Mouse (Mus musculus) bone marrow, adult 2 months (tissue): ENCODE data around the gene Clec4n.

Experiments
- CTCF ChIP-seq: fragments of 200-500 bp; IDR thresholded peaks from 2 replicates; pipeline ENCODE4 v1.5.1; 2011; ENCODE audit warnings: low read length, control low read depth; ENCODE audit not compliant: control insufficient read depth, insufficient read depth
- POLR2A ChIP-seq: fragments of 200-500 bp; IDR thresholded peaks from 2 replicates; pipeline ENCODE4 v1.6.1; 2011; ENCODE audit warnings: low read depth, mild to moderate bottlenecking, control low read depth, low read length, borderline replicate concordance; ENCODE audit not compliant: control insufficient read depth

DNA sequence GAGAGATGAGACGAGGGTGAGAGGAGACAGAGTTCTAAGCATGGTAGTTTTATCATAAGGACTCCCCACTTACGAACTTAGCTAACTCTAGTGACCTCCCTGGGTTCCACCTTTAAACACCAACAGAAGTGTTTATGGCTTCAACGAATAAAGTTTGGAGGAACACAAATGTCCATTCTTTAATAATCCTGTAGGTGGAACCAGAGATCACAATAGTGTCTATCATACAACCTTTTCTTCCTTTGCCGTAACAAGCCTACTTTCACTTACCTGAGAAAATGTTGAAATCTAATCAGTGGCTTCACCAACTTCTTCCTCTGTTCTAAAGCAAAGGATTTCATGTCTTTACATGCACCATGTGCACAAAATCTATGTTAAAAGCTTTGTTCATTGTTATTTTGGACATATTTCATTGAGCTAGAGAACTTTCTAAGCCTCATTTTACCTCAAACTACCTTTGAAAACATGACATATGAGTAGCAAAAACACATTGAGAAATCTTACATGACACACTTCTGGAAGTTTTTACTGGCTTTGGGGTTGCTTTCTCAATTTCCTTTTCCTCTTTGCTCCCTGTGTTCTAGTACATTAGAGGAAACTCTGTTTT lies 32.0 kb downstream of the Clec4n start, which contains the start of gene Clec4d:
- TF ChIP-seq CTCF: no peak
- no peak for TF ChIP-seq POLR2A
